Mouse (Mus musculus): ENCODE results near the gene Zfp292. TPM values are rescaled to one million over a fixed set of nuclear protein-coding genes. Genes with fewer than 3 reads are reported as not detected.
A peak's percentile ranks its signal among the peaks of the same experiment; 100 is the strongest.

The Zfp292 gene
- polyA plus RNA-seq, 1 experiment from 2014 or later: 28.9 TPM

DNA sequence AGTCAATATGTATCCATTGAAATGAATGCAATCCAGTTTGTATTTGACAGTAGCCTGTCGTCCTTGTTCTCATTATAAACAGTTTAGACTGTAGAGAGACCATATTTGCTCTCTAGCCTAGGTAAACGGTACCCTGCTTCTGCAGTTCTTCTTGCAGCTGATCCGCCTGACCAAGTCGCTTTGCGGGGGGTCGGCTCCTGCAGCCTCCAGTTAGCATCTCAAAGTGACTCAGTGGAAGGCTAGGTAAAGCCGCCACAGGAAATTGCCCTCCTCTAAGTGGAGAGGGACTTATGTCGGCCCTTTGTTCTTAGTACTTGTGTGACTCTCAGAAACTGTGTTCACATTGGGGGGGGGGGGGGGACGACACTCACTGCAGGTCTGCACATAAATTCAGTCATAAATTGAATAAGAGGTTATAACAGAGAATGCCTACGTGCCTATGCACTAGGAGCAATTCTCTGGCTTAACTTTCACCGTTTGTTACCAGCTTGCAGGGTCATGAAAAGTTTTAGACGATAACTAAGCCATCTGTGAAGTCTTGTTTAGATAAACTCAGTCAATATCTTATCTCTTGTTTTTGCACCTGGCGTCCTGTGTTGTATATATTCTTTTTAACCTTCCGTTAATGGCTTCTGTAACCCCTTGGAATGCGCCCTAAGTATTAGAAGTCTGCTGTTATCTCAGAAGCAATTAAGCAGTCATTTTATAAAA, 6.5 kb upstream of the Zfp292 start:
- H3K4me3 ChIP-seq (ENCODE audit: low read depth, low read length): no peak overlapping the region
- 11% methylated on average over 15 of the region's 15 CpGs for WGBS
- ATAC-seq (ENCODE audit: insufficient number of reproducible peaks, insufficient read depth, low FRiP score, low read depth): no peak

DNA sequence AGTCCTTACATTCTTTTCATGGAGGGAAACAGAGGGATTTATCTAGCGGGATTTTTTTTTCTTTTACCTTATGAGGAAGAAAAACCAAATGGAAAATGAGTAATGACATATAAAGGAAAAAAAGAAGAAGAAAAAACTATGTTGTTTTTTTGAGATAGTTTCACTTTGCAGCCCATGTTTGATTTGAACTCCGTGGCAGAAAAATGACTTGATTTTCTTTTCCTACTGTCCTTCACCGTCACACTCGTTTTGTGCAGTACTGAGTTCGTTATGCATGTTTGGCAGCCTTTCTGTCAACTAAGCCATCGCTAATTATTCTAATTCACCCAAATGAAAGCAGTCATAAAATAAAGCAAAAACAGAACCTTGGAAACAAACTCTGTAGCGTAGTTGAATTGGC, 4.5 kb upstream of the Zfp292 start:
- Histone ChIP-seq H3K9me3 (ENCODE audit: control insufficient read depth, low read depth, low read length) (no peaks in the 10 kb centered on the region), H3K9ac (replicated peaks; ENCODE audit: low read depth, low read length) (peak overlapping the region; percentile 80), H3K4me2 (replicated peaks; ENCODE audit: low read depth, low read length) (peak overlapping the region; percentile 82), H3K27me3 (ENCODE audit: control insufficient read depth, insufficient read depth, low read length) (no peaks in the 10 kb centered on the region), H3K4me1 (ENCODE audit: control insufficient read depth, insufficient read depth, low read length) (peaks cover 10% of the 10 kb centered on the region; the same call in 1 of the 2 replicates), H3K4me3 (ENCODE audit: low read depth, low read length) (peak overlapping the region; percentile 65), H3K27ac (ENCODE audit: low read length) (peak overlapping the region; percentile 95), H3K36me3 (ENCODE audit: control insufficient read depth, insufficient read depth, low read length) (no peaks in the 10 kb centered on the region)
- ATAC-seq (ENCODE audit: insufficient number of reproducible peaks, insufficient read depth, low FRiP score, low read depth): no peak
- WGBS: 16% methylated on average over 7 of the region's 7 CpGs

More for the DNA sequence above, 6.5 kb upstream of the Zfp292 start:
- H3K27me3 ChIP-seq (ENCODE audit: control insufficient read depth, insufficient read depth, low read length): no peaks in the 10 kb centered on the region
- H3K4me2 ChIP-seq (replicated peaks; ENCODE audit: low read depth, low read length): no peak overlapping the region
- no peak overlapping the region for H3K9ac ChIP-seq (replicated peaks; ENCODE audit: low read depth, low read length)
- H3K36me3 ChIP-seq (ENCODE audit: control insufficient read depth, insufficient read depth, low read length): no peaks in the 10 kb centered on the region
- H3K9me3 ChIP-seq (ENCODE audit: control insufficient read depth, low read depth, low read length): no peaks in the 10 kb centered on the region
- H3K4me1 ChIP-seq (ENCODE audit: control insufficient read depth, insufficient read depth, low read length): peaks cover 6% of the 10 kb centered on the region; the same call in 1 of the 2 replicates
- no peak overlapping the region for H3K27ac ChIP-seq (ENCODE audit: low read length)

DNA sequence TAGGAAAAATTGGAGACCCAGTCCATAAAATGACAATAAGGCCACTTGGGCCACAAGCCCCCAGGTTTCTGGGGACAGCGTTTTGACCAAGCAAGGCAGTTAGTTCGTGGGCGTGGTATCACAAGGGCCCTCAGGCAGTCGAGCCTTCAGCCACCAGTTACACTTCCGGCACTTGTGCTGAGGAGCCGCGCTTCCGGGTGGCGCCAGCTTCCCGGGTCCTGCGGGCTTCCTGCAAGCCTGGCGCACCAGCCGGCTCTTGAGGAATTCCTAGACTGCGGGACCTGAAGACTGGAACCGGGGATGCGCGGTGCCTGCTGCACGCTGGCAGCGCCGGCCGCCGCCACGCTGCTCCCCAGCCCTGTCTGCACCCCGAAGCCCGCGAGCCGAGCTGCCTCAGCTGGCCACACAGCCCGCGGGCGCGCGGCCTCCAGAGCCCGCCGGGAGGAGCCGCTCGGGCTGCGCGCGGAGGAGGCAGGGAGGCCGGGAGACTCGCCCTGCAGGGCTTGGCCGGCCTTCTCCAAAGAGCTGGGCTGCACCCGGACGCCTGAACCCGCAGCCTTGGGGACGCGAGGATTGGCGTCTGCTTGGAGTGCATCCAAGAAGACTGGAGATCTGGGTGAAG, 3.8 kb upstream of the Zfp292 start:
- Histone ChIP-seq H3K27me3 (ENCODE audit: control insufficient read depth, insufficient read depth, low read length) (no peaks in the 10 kb centered on the region), H3K9me3 (ENCODE audit: control insufficient read depth, low read depth, low read length) (no peaks in the 10 kb centered on the region), H3K4me3 (ENCODE audit: low read depth, low read length) (peak overlapping the region; percentile 65), H3K9ac (replicated peaks; ENCODE audit: low read depth, low read length) (peak overlapping the region; percentile 80), H3K27ac (ENCODE audit: low read length) (peak overlapping the region; percentile 95), H3K4me1 (ENCODE audit: control insufficient read depth, insufficient read depth, low read length) (peaks cover 10% of the 10 kb centered on the region; the same call in 1 of the 2 replicates), H3K36me3 (ENCODE audit: control insufficient read depth, insufficient read depth, low read length) (no peaks in the 10 kb centered on the region), H3K4me2 (replicated peaks; ENCODE audit: low read depth, low read length) (peak overlapping the region; percentile 82)
- WGBS: under 1% methylated on average over 41 of the region's 48 CpGs
- ATAC-seq (ENCODE audit: insufficient number of reproducible peaks, insufficient read depth, low FRiP score, low read depth): peak; percentile 83

DNA sequence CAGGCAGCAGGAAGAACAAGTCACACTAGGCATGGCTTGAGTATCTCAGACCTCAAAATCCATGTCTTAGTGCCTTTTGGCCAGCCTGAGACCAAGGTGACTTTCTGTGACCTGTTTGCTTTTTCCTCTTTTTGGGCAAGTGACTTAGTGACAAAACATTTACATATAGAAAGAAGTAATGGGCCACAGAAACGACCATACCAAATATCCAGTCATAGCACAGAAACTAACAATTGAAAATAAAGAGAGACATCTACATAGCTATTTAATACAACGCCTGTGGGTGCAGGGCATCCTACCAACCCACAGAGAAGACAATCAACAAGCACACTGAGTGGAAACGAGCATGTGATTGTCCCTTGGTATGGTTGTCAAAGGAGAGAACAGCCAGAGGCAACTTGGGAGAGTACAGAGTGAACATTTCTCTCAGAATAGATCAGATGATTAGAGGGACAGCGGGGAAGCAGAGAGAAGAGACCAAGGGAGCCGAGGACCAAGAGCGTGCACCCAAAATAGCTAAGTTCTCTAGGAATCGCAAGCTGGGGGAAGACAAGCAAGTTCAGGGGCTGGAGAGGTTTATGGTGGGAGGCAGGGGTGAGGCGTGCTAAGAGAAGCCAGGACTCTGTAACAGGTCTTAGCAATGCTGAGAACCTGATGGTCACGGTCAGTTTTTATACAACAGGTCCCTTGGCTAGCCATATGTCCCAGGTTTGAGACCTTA, 3.0 kb upstream of the Zfp292 start:
- H3K4me1 ChIP-seq (ENCODE audit: control insufficient read depth, insufficient read depth, low read length): peaks cover 16% of the 10 kb centered on the region; the same call in 1 of the 2 replicates
- peak overlapping the region; percentile 65; the same call in 1 of the 2 replicates for H3K4me3 ChIP-seq (ENCODE audit: low read depth, low read length)
- H3K27ac ChIP-seq (ENCODE audit: low read length): no peak overlapping the region
- no peak overlapping the region for H3K9ac ChIP-seq (replicated peaks; ENCODE audit: low read depth, low read length)
- no peaks in the 10 kb centered on the region for H3K36me3 ChIP-seq (ENCODE audit: control insufficient read depth, insufficient read depth, low read length)
- H3K4me2 ChIP-seq (replicated peaks; ENCODE audit: low read depth, low read length): peak overlapping the region; percentile 82
- ATAC-seq (ENCODE audit: insufficient number of reproducible peaks, insufficient read depth, low FRiP score, low read depth): no peak
- no peaks in the 10 kb centered on the region for H3K27me3 ChIP-seq (ENCODE audit: control insufficient read depth, insufficient read depth, low read length)
- no peaks in the 10 kb centered on the region for H3K9me3 ChIP-seq (ENCODE audit: control insufficient read depth, low read depth, low read length)
- WGBS: 61% methylated on average over 9 of the region's 9 CpGs

DNA sequence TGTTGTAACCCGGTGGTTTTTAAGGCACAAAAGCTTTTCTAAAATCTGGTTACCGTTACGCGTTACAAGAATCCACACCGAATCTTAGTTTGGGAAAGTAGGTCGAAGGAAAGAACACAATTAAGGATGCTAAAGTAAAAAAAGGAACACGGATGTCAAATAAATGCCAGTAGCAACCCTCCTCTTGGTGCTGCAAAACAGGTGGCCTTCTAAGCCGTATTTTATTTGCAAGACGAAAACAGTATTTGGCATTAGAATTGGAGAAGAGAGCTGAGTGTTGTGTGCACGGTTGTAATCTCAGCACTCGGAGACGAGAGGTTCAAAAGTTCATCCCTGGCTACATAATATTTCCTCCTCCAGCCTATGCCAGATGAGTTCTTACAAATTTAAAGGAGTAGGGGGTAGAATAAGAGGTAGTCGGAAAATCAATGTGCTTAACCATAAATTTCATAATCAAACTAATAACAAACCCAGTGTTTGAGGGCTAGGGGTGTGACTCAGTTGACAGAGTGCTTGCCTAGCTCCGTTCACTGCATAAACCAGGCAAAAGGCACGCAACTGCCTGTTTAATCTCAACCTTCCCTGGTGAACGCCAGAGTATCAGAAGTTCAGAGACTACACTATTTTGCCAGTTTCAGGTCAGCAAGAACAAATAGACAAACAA, 738 bp upstream of the Zfp292 start:
- Histone ChIP-seq H3K9me3 (ENCODE audit: control insufficient read depth, low read depth, low read length) (no peaks in the 10 kb centered on the region), H3K27ac (ENCODE audit: low read length) (peak overlapping the region; percentile 99), H3K9ac (replicated peaks; ENCODE audit: low read depth, low read length) (peak overlapping the region; percentile 99; the same call in 1 of the 2 replicates), H3K4me3 (ENCODE audit: low read depth, low read length) (peak overlapping the region; percentile 81), H3K4me2 (replicated peaks; ENCODE audit: low read depth, low read length) (peak overlapping the region; percentile 77), H3K4me1 (ENCODE audit: control insufficient read depth, insufficient read depth, low read length) (peaks cover 14% of the 10 kb centered on the region; the same call in 1 of the 2 replicates), H3K27me3 (ENCODE audit: control insufficient read depth, insufficient read depth, low read length) (no peaks in the 10 kb centered on the region), H3K36me3 (ENCODE audit: control insufficient read depth, insufficient read depth, low read length) (no peaks in the 10 kb centered on the region)
- ATAC-seq (ENCODE audit: insufficient number of reproducible peaks, insufficient read depth, low FRiP score, low read depth): no peak
- 18% methylated on average over 16 of the region's 16 CpGs for WGBS

DNA sequence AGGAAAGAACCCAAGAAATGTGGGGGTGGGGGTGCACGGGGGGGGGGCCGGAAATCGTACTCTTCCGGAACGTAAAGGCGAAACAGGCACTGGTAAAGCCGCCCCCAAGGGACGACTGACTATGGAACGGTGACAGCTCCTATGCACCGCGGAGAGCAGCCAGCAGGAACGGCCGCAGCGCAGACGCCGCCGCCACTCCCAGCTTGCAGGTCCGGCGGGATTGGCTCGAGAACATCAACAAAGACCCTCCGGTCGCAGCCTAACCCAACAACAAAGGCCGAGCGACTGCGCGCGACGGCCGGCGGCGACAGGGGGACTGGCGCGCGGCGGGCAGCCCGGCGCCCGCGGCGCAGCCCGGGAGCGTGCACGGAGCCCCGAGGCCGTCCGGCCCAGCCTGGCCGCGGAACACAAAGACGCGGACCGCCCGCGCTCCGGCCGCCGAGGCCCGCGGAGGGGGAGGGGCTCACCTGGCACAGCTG, 430 bp downstream of the Zfp292 start:
- H3K9ac ChIP-seq (replicated peaks; ENCODE audit: low read depth, low read length): peak overlapping the region; percentile 99
- peak overlapping the region; percentile 99 for H3K27ac ChIP-seq (ENCODE audit: low read length)
- peaks cover 14% of the 10 kb centered on the region; the same call in 1 of the 2 replicates for H3K4me1 ChIP-seq (ENCODE audit: control insufficient read depth, insufficient read depth, low read length)
- ATAC-seq (ENCODE audit: insufficient number of reproducible peaks, insufficient read depth, low FRiP score, low read depth): peak; percentile 64
- H3K27me3 ChIP-seq (ENCODE audit: control insufficient read depth, insufficient read depth, low read length): no peaks in the 10 kb centered on the region
- H3K9me3 ChIP-seq (ENCODE audit: control insufficient read depth, low read depth, low read length): no peaks in the 10 kb centered on the region
- WGBS: under 1% methylated on average over 38 of the region's 58 CpGs
- peak overlapping the region; percentile 77 for H3K4me2 ChIP-seq (replicated peaks; ENCODE audit: low read depth, low read length)
- H3K36me3 ChIP-seq (ENCODE audit: control insufficient read depth, insufficient read depth, low read length): no peaks in the 10 kb centered on the region
- H3K4me3 ChIP-seq (ENCODE audit: low read depth, low read length): peak overlapping the region; percentile 81

DNA sequence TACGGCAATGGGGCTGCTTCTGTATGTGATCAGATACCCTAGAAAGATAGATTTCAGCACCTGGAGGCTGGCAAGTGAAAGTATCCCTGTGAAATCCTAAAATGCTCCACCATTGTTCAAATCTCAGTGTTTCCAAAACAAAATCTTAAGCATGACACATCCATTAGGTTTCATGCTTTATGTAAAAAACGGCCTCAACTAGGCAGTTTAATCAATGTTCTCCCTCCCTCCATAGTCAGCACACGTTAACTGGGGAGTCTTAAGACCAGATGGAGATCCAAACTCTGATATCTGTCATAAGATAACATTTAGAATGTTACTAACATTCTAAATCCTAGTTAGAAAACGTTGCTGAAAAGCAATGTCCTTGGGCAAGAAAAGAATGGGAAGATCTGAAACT, 909 bp downstream of the Zfp292 start:
- Histone ChIP-seq H3K4me3 (ENCODE audit: low read depth, low read length) (peak overlapping the region; percentile 81), H3K9me3 (ENCODE audit: control insufficient read depth, low read depth, low read length) (no peaks in the 10 kb centered on the region), H3K36me3 (ENCODE audit: control insufficient read depth, insufficient read depth, low read length) (no peaks in the 10 kb centered on the region), H3K4me2 (replicated peaks; ENCODE audit: low read depth, low read length) (peak overlapping the region; percentile 77), H3K4me1 (ENCODE audit: control insufficient read depth, insufficient read depth, low read length) (peaks cover 14% of the 10 kb centered on the region; the same call in 1 of the 2 replicates), H3K27ac (ENCODE audit: low read length) (peak overlapping the region; percentile 99), H3K9ac (replicated peaks; ENCODE audit: low read depth, low read length) (peak overlapping the region; percentile 99), H3K27me3 (ENCODE audit: control insufficient read depth, insufficient read depth, low read length) (no peaks in the 10 kb centered on the region)
- WGBS: 11% methylated on average over 4 of the region's 4 CpGs
- no peak for ATAC-seq (ENCODE audit: insufficient number of reproducible peaks, insufficient read depth, low FRiP score, low read depth)
